In the genomic region with DNA sequence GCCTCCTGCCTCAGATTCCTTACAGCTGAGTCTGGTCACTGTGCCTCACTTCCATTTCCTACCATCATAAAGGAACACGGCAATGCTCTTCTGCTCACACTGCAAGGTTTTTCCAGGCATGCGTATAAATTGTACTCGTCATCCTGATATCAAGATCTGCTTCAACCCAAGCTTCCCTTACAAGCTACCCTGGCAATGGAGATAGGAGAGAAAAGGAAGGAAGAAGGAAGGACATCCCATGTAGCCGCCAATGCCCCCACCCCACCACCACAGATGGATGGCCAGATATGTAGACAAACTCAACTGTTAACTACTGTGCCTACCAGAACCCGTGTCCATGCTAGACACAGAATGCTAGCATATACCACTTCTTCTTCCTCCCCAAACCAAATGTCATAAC, we compare ENCODE assay signal across 25 mouse cellular contexts. TPM values are rescaled to one million over a fixed set of nuclear protein-coding genes. Genes with fewer than 3 reads are reported as not detected.
DNase-seq lines count a peak whose midpoint lies in the region; ATAC-seq lines count a peak whose summit lies in the region.
"Had no signal": no experiment of that assay in that cellular context is flagged by ENCODE, and none has a peak within 500 bp of the region (broad histone marks: within the 10 kb centered on the region; RNA-seq: fewer than 3 reads in every experiment).

No protein-coding gene starts in this region.

- no peak for DNase-seq in heart, embryonic 10.5 days (ENCODE audit: low spot score)
- DNase-seq in MEL-GATA-1-ER (ENCODE audit: extremely low read depth, low read depth), result peak; percentile 97
- peak; percentile 44 for DNase-seq in liver, embryonic 11.5 days (ENCODE audit: low spot score)
- DNase-seq in limb, embryonic 10.5 days (ENCODE audit: low spot score), result no peak
- DNase-seq in left cerebral cortex, adult 8-10 months (ENCODE audit: low spot score in 2 of 2), result no peak
- DNase-seq in embryo, embryonic 10.5 days (ENCODE audit: low spot score), result no peak
- DNase-seq: adrenal gland, adult 2 months; cerebellum, adult 9-11 months; embryo, embryonic 11 days; kidney, postnatal 10 days; left cerebral cortex, postnatal 4 days; lung, postnatal 4 days; thymus, adult 18-20 months had no signal

- no peak overlapping the region for H3K9ac ChIP-seq in heart, embryonic 13.5 days
- no peak overlapping the region for H3K9ac ChIP-seq in liver, embryonic 11.5 days (ENCODE audit: low read depth, low read length)
- H3K9ac ChIP-seq: lung, embryonic 14.5 days; midbrain, embryonic 13.5 days; neural tube, embryonic 13.5 days; stomach, embryonic 15.5 days had no signal

- H3K4me3 ChIP-seq in heart, embryonic 13.5 days, result no peak overlapping the region
- no peak overlapping the region for H3K4me3 ChIP-seq in heart, embryonic 10.5 days
- H3K4me3 ChIP-seq in liver, embryonic 11.5 days (ENCODE audit: low read depth, low read length), result no peak overlapping the region; the same call in 1 of the 2 replicates
- no peak overlapping the region for H3K4me3 ChIP-seq in limb, embryonic 10.5 days
- H3K4me3 ChIP-seq: hindbrain, embryonic 10.5 days; layer of hippocampus, adult 2 months; midbrain, embryonic 13.5 days; neural tube, embryonic 13.5 days; stomach, embryonic 15.5 days had no signal

- peak overlapping the region; percentile 32; the same call in 1 of the 2 replicates for H3K27ac ChIP-seq in heart, embryonic 13.5 days (replicated peaks)
- no peak overlapping the region for H3K27ac ChIP-seq in heart, embryonic 10.5 days
- peak overlapping the region; percentile 66 for H3K27ac ChIP-seq in liver, embryonic 11.5 days (ENCODE audit: low read depth, low read length)
- H3K27ac ChIP-seq in limb, embryonic 10.5 days, result no peak overlapping the region
- H3K27ac ChIP-seq: hindbrain, embryonic 10.5 days; hindbrain, postnatal 0 days; layer of hippocampus, adult 2 months; midbrain, embryonic 13.5 days; neural tube, embryonic 13.5 days; stomach, embryonic 15.5 days had no signal

- 68% methylated on average over 5 of the region's 5 CpGs for WGBS in heart, embryonic 13.5 days
- WGBS in heart, embryonic 10.5 days, result 59% methylated on average over 5 of the region's 5 CpGs
- WGBS in liver, embryonic 11.5 days, result 41% methylated on average over 5 of the region's 5 CpGs
- 90% methylated on average over 5 of the region's 5 CpGs for WGBS in limb, embryonic 10.5 days

- peaks cover 50% of the 10 kb centered on the region for H3K4me1 ChIP-seq in heart, embryonic 13.5 days
- H3K4me1 ChIP-seq in heart, embryonic 10.5 days, result peaks cover 38% of the 10 kb centered on the region
- peaks cover 58% of the 10 kb centered on the region for H3K4me1 ChIP-seq in liver, embryonic 11.5 days (replicated peaks; ENCODE audit: control insufficient read depth, insufficient read depth, low read length)
- peaks cover 14% of the 10 kb centered on the region for H3K4me1 ChIP-seq in limb, embryonic 10.5 days
- H3K4me1 ChIP-seq: midbrain, embryonic 13.5 days; stomach, embryonic 15.5 days had no signal

- no peaks in the 10 kb centered on the region for H3K9me3 ChIP-seq in heart, embryonic 13.5 days
- no peaks in the 10 kb centered on the region for H3K9me3 ChIP-seq in heart, embryonic 10.5 days
- no peaks in the 10 kb centered on the region for H3K9me3 ChIP-seq in liver, embryonic 11.5 days (ENCODE audit: control insufficient read depth, low read length)
- H3K9me3 ChIP-seq in limb, embryonic 10.5 days (replicated peaks), result no peaks in the 10 kb centered on the region
- H3K9me3 ChIP-seq: hindbrain, embryonic 10.5 days; midbrain, embryonic 13.5 days; neural tube, embryonic 13.5 days; stomach, embryonic 15.5 days had no signal

- H3K4me2 ChIP-seq in heart, embryonic 13.5 days, result no peak overlapping the region
- peak overlapping the region; percentile 53 for H3K4me2 ChIP-seq in liver, embryonic 11.5 days
- H3K4me2 ChIP-seq: heart, embryonic 11.5 days; lung, embryonic 14.5 days; midbrain, embryonic 13.5 days; neural tube, embryonic 13.5 days; stomach, embryonic 15.5 days had no signal

- no peaks in the 10 kb centered on the region for H3K27me3 ChIP-seq in heart, embryonic 13.5 days (replicated peaks)
- H3K27me3 ChIP-seq in heart, embryonic 10.5 days (ENCODE audit: insufficient read depth, poor library complexity, severe bottlenecking), result no peaks in the 10 kb centered on the region
- no peaks in the 10 kb centered on the region for H3K27me3 ChIP-seq in liver, embryonic 11.5 days (replicated peaks; ENCODE audit: control insufficient read depth, insufficient read depth, low read length)
- H3K27me3 ChIP-seq in limb, embryonic 10.5 days (ENCODE audit: low read depth, poor library complexity, severe bottlenecking), result no peaks in the 10 kb centered on the region
- H3K27me3 ChIP-seq: CH12.LX; midbrain, embryonic 13.5 days; neural tube, embryonic 13.5 days; stomach, embryonic 15.5 days had no signal

- peaks cover 10% of the 10 kb centered on the region for H3K36me3 ChIP-seq in heart, embryonic 13.5 days
- H3K36me3 ChIP-seq in heart, embryonic 10.5 days, result peaks cover 6% of the 10 kb centered on the region; the same call in 1 of the 2 replicates
- H3K36me3 ChIP-seq in liver, embryonic 11.5 days (ENCODE audit: control insufficient read depth, insufficient read depth, low read length), result 0 out of 2 replicates have a peak, but pooled peaks cover 3% of the 10 kb centered on the region
- peaks cover 14% of the 10 kb centered on the region for H3K36me3 ChIP-seq in limb, embryonic 10.5 days
- H3K36me3 ChIP-seq: stomach, embryonic 15.5 days had no signal

- ATAC-seq in heart, embryonic 13.5 days (ENCODE audit: extremely low read depth, insufficient number of reproducible peaks, low FRiP score, low TSS enrichment), result no peak
- peak; percentile 70 for ATAC-seq in liver, embryonic 11.5 days (replicated peaks; ENCODE audit: low FRiP score)
- ATAC-seq in megakaryocyte, adult 5-6 weeks (ENCODE audit: poor library complexity, severe bottlenecking), result peak; percentile 18
- ATAC-seq: hindbrain, postnatal 0 days; intestine, postnatal 0 days; midbrain, embryonic 13.5 days had no signal

RNA-seq across cellular contexts. Expression of a gene that starts 34.5 kb away (rescaled TPM):
- 9.0 and 10.1 TPM in 2 replicates for polyA plus RNA-seq in heart, embryonic 13.5 days (2015; fragmentation: Nextera tagmentation; extraction: Ambion mirVana)
- 7.7 and 8.8 TPM in 2 replicates for polyA plus RNA-seq in heart, embryonic 10.5 days (2016; fragmentation: Nextera tagmentation; extraction: Ambion mirVana)
- polyA plus RNA-seq in liver, embryonic 11.5 days (2014; fragmentation: Nextera tagmentation; extraction: Ambion mirVana), result 7.8 and 8.7 TPM in 2 replicates
- 6.2 and 7.7 TPM in 2 replicates for total RNA-seq in megakaryocyte, adult 5-6 weeks (2015)
- total RNA-seq in megakaryocyte, adult 5-6 weeks (2017), result 3.3 and 5.0 TPM in 2 replicates
- polyA plus RNA-seq in limb, embryonic 10.5 days (2016; fragmentation: Nextera tagmentation; extraction: Ambion mirVana), result 6.4 and 7.2 TPM in 2 replicates
- 10 to 100 TPM; 19.4 to 21.2 (median 20.4) TPM for total RNA-seq in left cerebral cortex, adult 8-10 months (2022)

Comparison
In these comparisons a context has a peak if more than half of its experiments do, and no peak if none do; other contexts are left out.
1. H3K27ac ChIP-seq: peak in heart, embryonic 13.5 days (single experiment) and liver, embryonic 11.5 days (single experiment); none in heart, embryonic 10.5 days (single experiment) and limb, embryonic 10.5 days (single experiment).
2. DNase-seq: peak in MEL-GATA-1-ER (single experiment) and liver, embryonic 11.5 days (single experiment); none in heart, embryonic 10.5 days (single experiment), limb, embryonic 10.5 days (single experiment), left cerebral cortex, adult 8-10 months (0 of 2) and embryo, embryonic 10.5 days (single experiment).